Mouse (Mus musculus): ENCODE measurements around the gene Cdadc1.

Gene Cdadc1

DNA sequence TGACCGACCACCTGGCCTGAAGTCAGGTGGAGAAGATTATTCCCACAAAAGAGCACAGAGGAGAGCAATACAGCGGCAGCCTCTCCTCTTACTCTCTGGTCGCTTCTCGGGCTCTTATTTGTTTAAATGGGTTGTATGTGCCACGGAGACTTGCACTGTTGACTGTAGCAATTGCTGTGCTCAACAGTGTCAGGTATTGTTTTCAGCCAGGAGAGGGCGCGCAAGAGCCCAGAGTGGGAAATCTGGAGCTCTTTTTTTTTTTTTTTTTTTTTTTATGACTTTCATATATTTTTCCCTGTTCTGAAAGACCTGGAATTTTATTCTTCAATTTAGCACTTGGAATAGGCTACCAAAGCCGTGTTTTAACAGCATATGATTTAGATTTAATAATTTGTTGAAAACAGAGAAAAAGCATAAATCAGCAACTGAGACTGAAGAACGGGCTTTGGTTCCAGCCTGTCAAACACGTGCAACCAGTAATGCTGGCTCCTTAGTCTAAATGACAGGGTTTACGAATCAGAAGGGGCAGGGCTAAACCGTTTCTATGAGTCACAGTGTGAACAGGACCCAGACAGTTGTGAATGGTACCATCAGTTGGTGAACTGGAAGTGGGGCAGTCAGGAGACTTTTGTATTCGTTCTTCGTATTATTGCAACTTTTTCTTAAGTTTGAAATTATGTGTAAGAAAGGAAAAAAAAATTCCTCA is 15.3 kb upstream of the Cdadc1 start:
- DNase-seq = peak; percentile 89 to 91

DNA sequence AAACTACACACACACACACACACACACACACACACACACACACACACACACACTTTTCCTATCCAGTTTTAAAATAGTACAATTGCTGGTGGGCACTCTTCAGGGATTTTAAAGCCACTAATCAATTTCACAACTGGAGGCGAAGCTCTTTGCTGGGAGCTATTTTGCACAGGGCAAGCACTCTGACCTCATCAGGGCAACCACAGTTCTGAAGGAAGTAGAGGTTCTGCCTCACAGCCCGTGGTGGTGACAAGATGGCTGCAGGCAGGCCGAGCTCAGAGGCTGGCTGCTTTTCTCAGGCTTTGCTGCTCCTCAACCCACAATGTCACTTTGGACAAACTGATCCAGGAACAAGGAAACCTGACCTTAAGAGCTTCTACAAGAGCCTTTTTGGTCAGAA is 9.3 kb upstream of the Cdadc1 start:
- DNase-seq = no peak

GRCm38 (mm10) chr14:59605671-59606353 is 8.1 kb upstream of the Cdadc1 start:
- DNase-seq = peak; percentile 87 to 88

- peak; percentile 43 for DNase-seq
Measured at GRCm38 (mm10) chr14:59604002-59604645, 6.4 kb upstream of the Cdadc1 start.

DNA sequence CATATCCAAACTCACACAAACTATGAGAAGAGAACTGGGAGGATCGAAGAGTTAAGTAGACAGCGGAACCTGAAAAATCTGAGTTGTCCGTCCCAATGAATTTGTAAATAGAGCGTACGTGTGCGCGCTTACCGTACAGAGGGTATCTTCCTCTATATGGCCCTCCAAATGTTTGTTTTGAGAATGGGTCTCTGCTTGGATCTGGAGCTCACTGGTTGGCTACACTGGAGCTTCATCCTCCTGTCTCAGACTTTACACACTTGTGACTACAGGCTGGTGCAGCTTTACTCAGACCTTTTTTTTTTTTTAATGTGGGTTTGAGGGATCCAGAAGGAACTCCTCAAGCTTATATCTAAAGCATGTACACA is 485 bp upstream of the Cdadc1 start:
- DNase-seq = no peak

DNA sequence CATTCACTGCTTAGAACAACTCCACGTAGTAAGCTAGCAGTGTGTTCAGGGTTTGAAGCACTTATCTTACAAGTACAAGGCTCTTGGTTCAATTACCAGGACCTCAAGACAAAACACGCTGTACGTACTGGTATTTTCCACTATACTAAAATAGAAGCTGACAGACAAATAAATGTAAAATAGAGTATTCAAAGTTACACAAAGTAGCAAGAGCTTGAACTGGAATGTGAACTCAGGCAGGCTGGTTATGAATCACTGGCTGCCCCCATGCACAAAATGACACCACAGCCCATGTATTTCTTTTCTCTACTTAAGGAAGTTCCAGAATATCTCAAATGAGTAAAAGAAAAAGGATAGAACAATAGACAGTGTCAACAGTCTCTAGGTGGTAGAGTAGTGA is 2.8 kb downstream of the Cdadc1 start:
- no peak for DNase-seq

- no peak for DNase-seq
Measured at GRCm38 (mm10) chr14:59592593-59592992, 5.2 kb downstream of the Cdadc1 start.

DNA sequence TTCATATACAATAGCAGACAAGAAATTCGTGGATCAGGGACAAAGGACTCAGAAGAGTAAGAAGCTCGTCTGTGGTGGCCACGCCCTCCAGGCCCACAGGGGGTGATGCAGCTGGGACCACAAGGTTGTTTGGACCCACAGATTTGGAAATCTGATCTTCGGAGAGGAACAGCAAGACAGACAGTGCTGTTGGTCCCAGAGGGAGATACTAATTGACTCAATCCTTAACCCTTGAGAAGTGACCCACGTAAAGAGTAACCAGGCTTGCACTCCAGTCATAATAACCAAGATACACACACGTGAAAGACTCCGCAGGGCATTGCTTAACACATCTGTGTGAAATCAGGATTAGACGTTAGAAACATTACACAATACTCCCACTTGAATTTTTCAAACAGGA is 5.9 kb downstream of the Cdadc1 start:
- no peak for DNase-seq

- DNase-seq = peak; percentile 40 to 47
Measured at GRCm38 (mm10) chr14:59590614-59591013, 7.1 kb downstream of the Cdadc1 start.

DNA sequence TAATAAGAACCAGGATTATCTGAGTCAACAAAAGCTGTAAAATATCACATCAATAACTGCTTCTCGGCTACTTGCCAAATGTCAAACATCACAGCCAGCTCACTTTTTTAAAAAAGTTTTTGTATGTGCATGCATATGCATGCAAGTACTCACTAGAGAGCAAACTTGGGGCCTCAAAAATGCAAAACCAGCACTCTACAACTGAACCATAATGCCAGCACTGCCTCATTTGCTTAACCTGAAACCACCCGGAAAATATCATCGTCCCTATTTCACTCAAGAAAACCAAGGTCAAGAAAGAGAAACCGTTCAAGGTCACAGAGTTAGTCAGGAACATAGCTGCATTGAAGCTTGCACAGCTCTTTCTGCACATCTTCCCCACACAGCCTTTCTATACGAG is 21.4 kb downstream of the Cdadc1 start:
- no peak for DNase-seq

GRCm38 (mm10) chr14:59566756-59567155 is 31.0 kb downstream of the Cdadc1 start:
- DNase-seq = no peak

GRCm38 (mm10) chr14:59557886-59558285 is 39.9 kb downstream of the Cdadc1 start:
- no peak for DNase-seq

DNA sequence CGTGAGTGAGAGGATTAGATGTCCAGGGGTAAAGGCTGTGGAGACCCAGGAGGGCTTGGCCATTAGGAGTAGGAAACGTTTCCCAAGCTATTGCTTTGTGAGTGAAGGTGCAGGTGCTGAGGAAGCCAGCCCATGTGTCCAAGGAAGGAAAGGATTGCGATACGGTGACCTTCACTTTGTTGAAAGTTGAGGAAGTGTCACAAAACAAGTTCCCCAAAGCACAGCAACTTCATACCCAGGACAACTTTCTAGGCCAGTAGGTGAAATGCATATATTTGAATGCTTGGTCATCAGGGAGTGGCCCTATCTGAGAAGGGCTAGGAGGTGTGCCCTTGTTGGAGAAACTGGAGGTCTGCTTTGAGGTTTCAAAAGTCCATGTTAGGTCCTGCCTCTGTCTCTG is 40.7 kb downstream of the Cdadc1 start:
- no peak for DNase-seq

DNA sequence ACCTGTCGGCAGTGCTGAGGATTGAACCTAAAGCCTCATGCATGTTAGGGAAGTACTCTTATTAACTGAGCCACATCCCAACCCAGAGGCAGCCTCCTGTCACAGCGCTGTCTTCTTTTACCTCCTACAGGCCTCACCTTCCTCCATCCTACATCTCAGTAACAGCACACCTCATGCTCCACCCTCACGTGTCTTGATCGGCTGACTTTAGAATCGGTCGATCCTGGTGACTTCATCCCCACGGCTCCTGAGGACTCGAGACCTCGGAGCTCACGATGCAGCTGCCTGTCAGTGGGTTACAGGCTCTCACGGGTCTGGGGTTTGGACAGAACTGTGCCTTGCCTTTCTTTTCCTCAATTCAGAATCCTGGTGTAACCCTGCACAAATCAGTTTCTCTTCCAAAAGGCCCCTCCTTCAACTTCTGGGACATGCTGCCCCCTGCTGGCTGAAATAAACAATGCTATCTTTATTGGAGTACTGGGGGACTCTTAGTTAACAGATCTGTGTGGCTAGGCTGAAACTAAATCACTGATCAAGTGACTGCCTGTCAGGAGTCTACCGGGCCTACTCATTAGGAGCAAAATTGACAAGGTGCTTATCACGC is 41.7 kb downstream of the Cdadc1 start:
- peak; percentile 78 to 80 for DNase-seq

- DNase-seq = no peak
Measured at GRCm38 (mm10) chr14:59555018-59555417, 42.7 kb downstream of the Cdadc1 start.

GRCm38 (mm10) chr14:59554025-59554424 is 43.7 kb downstream of the Cdadc1 start:
- no peak for DNase-seq

GRCm38 (mm10) chr14:59551956-59552355 is 45.8 kb downstream of the Cdadc1 start:
- DNase-seq = peak in 1 of 2 experiments; percentile 25

DNA sequence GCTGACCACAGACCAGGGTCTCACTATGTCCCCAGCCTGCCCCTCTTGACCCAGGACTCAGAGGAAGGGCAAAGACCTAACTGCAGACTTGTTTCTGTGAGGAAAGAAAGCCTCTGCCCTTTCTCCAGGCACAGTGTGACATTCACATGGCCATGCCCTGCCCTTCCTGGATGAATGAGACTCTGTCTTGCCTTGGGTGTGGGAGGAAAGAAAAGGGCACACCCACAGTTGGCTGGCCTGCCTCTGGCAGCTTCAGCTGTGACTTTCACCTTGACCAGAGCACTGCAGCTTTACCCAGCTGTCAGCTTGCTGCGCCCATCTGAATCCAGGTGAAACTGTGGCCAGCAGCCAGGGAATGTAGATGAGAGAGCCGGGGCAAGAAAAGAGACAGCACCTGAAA is 46.9 kb downstream of the Cdadc1 start:
- peak; percentile 24 to 48 for DNase-seq

- DNase-seq = peak; percentile 32 to 36
Measured at GRCm38 (mm10) chr14:59549106-59549505, 48.7 kb downstream of the Cdadc1 start.

DNA sequence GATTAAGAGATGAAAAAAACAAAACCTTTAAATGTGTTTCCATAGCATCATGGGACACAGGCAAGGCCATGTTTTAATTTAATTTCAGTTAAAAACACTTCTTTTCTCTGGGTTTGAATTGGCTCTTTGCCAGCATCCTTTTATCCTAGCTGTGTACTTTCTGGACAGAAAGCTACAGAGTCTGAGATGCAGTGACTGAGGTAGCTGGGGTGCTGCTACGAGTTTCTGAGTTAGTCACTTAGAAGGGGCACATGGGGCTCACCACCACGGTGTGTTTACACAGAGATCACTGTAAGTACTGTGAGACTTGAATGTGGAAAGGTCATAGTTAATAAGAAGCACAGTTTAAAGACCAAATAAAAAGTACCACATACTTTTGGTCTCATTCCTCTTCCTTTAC is 49.2 kb downstream of the Cdadc1 start:
- DNase-seq = no peak

DNA sequence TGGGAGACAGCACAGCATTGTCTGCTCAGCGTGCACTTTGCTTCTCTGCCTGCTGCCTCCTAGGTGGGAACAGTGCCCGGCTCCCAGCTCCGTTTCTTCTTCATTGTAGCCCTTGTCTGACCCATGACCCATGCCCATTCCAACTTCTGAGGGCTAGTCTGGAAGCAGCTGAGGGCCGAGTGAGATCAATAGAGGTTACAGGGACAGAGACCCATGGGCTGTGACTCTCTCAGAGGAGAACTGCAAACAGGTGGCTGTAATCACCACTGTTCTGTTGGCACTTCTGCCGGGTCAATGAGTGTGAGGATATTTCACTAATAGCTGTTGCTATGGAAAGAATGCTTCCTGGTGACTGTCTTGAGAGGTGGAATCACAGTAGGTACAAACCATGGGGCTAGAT is 50.2 kb downstream of the Cdadc1 start:
- DNase-seq = no peak

DNA sequence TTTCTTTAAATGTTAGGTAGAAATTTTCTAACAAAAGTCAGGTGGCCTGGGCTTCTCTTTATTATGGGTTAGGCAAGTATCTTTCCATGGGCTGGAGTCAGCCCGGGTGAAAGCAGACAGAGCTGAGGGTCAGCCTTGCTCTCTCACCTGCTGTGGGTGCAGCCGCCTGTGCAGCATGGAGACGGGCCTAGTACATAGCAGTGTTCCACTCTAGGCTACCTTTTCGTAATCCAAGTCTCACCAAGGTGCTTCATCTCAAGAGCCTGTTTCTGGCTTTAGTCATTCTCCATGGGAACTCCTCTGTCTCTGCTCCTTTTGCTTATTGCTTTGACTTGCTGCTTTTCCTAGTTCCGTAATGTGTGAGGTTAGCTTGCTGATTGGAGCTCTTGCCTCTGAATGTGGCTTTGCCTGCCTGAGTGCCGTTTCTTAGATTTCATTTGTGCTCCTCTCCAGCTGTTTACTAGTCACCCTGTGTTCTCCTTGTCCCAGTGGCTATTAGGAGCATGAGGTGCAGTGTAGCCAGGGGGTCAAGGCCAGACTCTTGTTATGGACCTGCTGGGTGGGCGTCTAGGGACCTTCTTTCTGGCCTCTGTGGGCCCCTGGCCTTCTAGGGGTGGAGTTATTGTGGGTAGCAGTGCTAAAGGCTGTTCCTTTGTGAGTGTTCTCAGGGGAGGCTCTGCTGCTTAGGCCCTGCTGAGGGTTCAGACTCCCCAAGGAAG is 51.4 kb downstream of the Cdadc1 start:
- DNase-seq = no peak

DNA sequence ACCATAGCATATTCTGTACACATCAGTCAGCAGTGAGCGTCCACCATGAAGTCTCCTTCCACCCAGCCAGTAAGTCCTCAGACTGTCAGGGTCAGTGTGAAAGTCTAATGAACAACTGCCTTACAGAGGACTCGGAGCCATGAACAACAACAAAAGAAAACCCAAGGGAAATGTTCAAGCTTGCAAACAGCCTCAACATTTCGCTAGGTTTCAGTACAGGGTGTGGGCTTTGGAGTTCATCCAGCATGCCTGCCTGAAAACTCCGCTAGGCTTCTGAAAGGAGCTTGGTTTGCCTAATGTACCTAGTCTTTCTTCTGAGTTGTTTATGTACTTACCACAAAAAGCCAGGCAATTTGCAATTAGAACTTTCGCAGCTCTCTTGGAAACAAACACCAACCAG is 53.8 kb downstream of the Cdadc1 start:
- DNase-seq = no peak

Measured in kidney, postnatal 4 days (tissue).